Mouse (Mus musculus) forebrain, postnatal 0 days (tissue): ENCODE measurements around the gene Ccni. TPM values are rescaled to one million over a fixed set of nuclear protein-coding genes. Genes with fewer than 3 reads are reported as not detected.

ENCODE experiments used
- ATAC-seq: fragments of 200-750 bp; cut with Nextera tagmentation; 2 replicates; pipeline ENCODE4 v1.8.0; 2017; ENCODE audit warnings: mild to moderate bottlenecking, moderate library complexity
- DNase-seq: peaks from one replicate; pipeline ENCODE4 v3.0.0-alpha.2; 2015
- H3K27ac ChIP-seq: fragments of 300-500 bp; sonication (generic); 2 replicates; pipeline ENCODE4 v1.5.1; 2014; ENCODE audit warnings: low read depth, mild to moderate bottlenecking, antibody characterized with exemption, low read length, moderate library complexity, mixed read lengths
- H3K27me3 ChIP-seq: fragments of 300-500 bp; sonication (generic); 2 replicates; pipeline ENCODE4 v1.6.1; 2014; ENCODE audit warnings: mild to moderate bottlenecking, low read length, mixed read lengths; ENCODE audit not compliant: insufficient read depth
- H3K36me3 ChIP-seq: fragments of 300-500 bp; sonication (generic); 2 replicates; pipeline ENCODE4 v1.6.1; 2014; ENCODE audit warnings: mild to moderate bottlenecking, moderate library complexity; ENCODE audit not compliant: insufficient read depth
- H3K4me1 ChIP-seq: fragments of 300-500 bp; sonication (generic); 2 replicates; pipeline ENCODE4 v1.6.1; 2014; ENCODE audit warnings: antibody characterized with exemption; ENCODE audit not compliant: insufficient read depth
- H3K4me2 ChIP-seq: fragments of 300-500 bp; sonication (generic); 2 replicates; pipeline ENCODE4 v1.6.1; 2014; ENCODE audit warnings: low read depth, mild to moderate bottlenecking, moderate library complexity
- H3K4me3 ChIP-seq: fragments of 300-500 bp; sonication (generic); 2 replicates; pipeline ENCODE4 v1.5.1; 2014; ENCODE audit warnings: low read depth, low read length, mixed read lengths
- H3K9ac ChIP-seq: fragments of 300-500 bp; sonication (generic); 2 replicates; pipeline ENCODE4 v1.6.1; 2014; ENCODE audit warnings: mild to moderate bottlenecking
- H3K9me3 ChIP-seq: fragments of 300-500 bp; sonication (generic); 2 replicates; pipeline ENCODE4 v1.6.1; 2016; ENCODE audit warnings: low read length
- CTCF ChIP-seq: sonication (generic); IDR thresholded peaks from 2 replicates; pipeline ENCODE4 v1.5.1; 2016; ENCODE audit warnings: antibody characterized with exemption, control low read depth, low read depth
- WGBS: fragments of 180-500 bp; shearing (Covaris S2); extraction: QIAGEN DNeasy Blood & Tissue Kit; methylation state at CpG from one replicate; pipeline ENCODE4 v1.1.7; 2014; 5-methylcytosine and 5-hydroxymethylcytosine counted together
- polyA plus RNA-seq: library from polyadenylated mRNA; unstranded; fragments of >200 nt; fragmentation: Nextera tagmentation; extraction: Ambion mirVana; gene quantifications from 2 replicates; pipeline ENCODE4 v1.2.1, GENCODE M21; 2015
- total RNA-seq: library from RNA; depleted of rRNA; stranded (reverse); fragments of >200 nt; gene quantifications from 2 replicates; pipeline ENCODE4 v1.2.3, GENCODE M21; 2014; rRNA removed

The Ccni gene
- total RNA-seq = 284 and 305 TPM in 2 replicates
- 113 and 133 TPM in 2 replicates for polyA plus RNA-seq

GRCm38 (mm10) chr5:93206109-93207005 lies at the start of gene Ccni, which contains the start of gene 2010109A12Rik:
Ccni (minus strand) TSS chr5:93206495.
2010109A12Rik (plus strand) TSS chr5:93206518.
- DNase-seq = peak; percentile 99
- ATAC-seq = peak; percentile 97
- Histone ChIP-seq H3K36me3 (peaks cover 4% of the 10 kb centered on the region; the same call in 1 of the 2 replicates), H3K9me3 (no peaks in the 10 kb centered on the region), H3K27ac (peak within 1 kb of the TSS; percentile 91), H3K27me3 (no peaks in the 10 kb centered on the region), H3K4me2 (peak within 1 kb of the TSS; percentile 68), H3K9ac (peak within 1 kb of the TSS; percentile 85), H3K4me1 (peaks cover 14% of the 10 kb centered on the region; the same call in 1 of the 2 replicates), H3K4me3 (peak within 1 kb of the TSS; percentile 86)
- WGBS = 1% methylated on average over 75 of the region's 79 CpGs
- 0 out of 2 replicates have a peak, but pooled peaks have one; percentile 1 for TF ChIP-seq CTCF

DNA sequence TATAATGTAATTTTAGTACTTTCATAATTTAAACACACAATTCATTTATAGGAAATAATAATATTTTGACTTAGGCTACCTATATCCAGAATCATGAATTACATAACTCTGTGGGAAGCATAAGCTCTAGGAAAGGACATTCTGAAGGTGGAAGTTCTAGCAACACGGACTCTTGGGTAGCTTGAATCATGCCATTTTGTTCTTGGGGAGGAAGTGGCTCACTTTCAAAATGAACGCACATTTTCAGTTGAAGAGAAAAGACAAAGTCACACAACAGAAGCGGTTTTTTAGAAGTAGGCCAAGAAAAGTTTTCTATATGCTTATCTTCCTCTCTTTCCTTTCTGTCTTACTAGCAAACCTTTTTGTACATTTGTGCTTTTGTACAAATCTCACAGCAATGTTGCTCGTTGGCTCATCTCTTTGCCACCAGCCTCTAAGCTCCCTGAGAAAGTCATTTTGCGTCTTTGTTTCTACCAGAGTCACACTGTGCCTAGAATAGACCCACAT lies 49.5 kb upstream of the Ccni start:
- H3K9me3 ChIP-seq = no peaks in the 10 kb centered on the region
- ATAC-seq (no peak), DNase-seq (no peak)
- no peaks in the 10 kb centered on the region for H3K4me1 ChIP-seq
- H3K27ac ChIP-seq = no peak overlapping the region
- no peak overlapping the region for H3K9ac ChIP-seq
- TF ChIP-seq CTCF = no peak
- no peaks in the 10 kb centered on the region for H3K36me3 ChIP-seq
- no peaks in the 10 kb centered on the region for H3K27me3 ChIP-seq
- WGBS = 86% methylated on average over 5 of the region's 5 CpGs
- no peak overlapping the region for H3K4me3 ChIP-seq
- no peak overlapping the region for H3K4me2 ChIP-seq

- ATAC-seq (no peak), DNase-seq (no peak)
- Histone ChIP-seq H3K4me2 (no peak overlapping the region), H3K27me3 (no peaks in the 10 kb centered on the region), H3K4me1 (no peaks in the 10 kb centered on the region), H3K9ac (no peak overlapping the region), H3K36me3 (no peaks in the 10 kb centered on the region), H3K4me3 (no peak overlapping the region), H3K9me3 (no peaks in the 10 kb centered on the region), H3K27ac (no peak overlapping the region)
- TF ChIP-seq CTCF = no peak
- 83% methylated on average over 12 of the region's 12 CpGs for WGBS
Measured at GRCm38 (mm10) chr5:93251001-93251760, 44.9 kb upstream of the Ccni start.

DNA sequence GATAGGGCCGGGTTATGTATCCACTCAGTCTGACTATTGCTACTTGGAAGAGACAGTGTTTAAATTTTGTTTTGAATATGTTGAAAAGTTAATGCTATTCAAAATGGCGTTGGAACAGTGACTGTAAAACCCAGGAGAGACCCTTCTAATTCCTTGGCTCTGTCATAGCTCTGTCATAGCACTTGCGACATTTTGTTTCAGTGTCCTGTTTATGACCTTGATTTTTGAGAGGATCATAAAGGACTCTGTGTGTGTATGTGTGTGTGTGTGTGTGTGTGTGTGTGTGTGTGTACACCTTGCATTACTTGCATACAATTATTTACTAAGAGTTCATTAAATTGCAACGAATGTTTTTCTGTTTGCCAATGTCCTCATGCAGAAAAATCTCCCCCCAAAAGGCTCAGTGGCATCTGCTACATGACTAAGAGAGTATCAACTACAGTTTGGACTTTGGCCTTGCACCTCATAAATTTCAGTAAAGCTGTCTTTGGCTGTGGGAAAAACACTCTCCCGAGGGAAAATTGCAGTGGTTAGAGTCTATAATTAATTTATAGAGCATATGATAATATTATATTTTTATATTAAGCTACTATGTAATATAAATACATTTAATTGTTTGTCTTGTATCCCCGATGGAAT lies 43.8 kb upstream of the Ccni start:
- no peaks in the 10 kb centered on the region for H3K27me3 ChIP-seq
- no peak for TF ChIP-seq CTCF
- no peak overlapping the region for H3K4me3 ChIP-seq
- H3K27ac ChIP-seq = no peak overlapping the region
- H3K4me1 ChIP-seq = no peaks in the 10 kb centered on the region
- H3K9ac ChIP-seq = no peak overlapping the region
- H3K36me3 ChIP-seq = no peaks in the 10 kb centered on the region
- DNase-seq (no peak), ATAC-seq (no peak)
- H3K9me3 ChIP-seq = no peaks in the 10 kb centered on the region
- no peak overlapping the region for H3K4me2 ChIP-seq
- WGBS = 84% methylated on average over 6 of the region's 6 CpGs

DNA sequence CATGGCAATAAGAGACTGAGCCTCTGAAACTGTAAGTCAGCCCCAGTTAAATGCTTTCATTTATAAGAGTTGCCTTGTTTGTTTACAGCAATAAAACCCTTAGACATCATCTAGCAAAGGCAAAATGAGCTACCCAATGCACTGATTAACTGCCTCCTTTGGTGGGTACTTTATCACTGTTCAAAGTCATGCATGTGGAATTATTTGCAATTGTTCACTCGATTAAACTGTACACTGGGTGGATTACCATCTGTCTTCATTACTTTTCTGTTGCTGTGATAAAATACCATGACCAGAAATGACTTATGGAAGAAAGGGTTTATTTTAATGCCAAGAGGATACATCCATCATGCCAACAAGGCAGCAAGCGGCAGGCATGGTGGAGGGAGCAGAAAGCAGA lies 39.0 kb upstream of the Ccni start:
- H3K27ac ChIP-seq = no peak overlapping the region
- H3K4me1 ChIP-seq = no peaks in the 10 kb centered on the region
- no peak for DNase-seq

More for the DNA sequence above, 39.0 kb upstream of the Ccni start:
- no peaks in the 10 kb centered on the region for H3K9me3 ChIP-seq
- 63% methylated on average over 2 of the region's 2 CpGs for WGBS
- no peak for ATAC-seq
- no peaks in the 10 kb centered on the region for H3K27me3 ChIP-seq
- no peak overlapping the region for H3K4me2 ChIP-seq
- no peaks in the 10 kb centered on the region for H3K36me3 ChIP-seq
- H3K4me3 ChIP-seq = no peak overlapping the region
- H3K9ac ChIP-seq = no peak overlapping the region
- TF ChIP-seq CTCF = no peak
